Mouse (Mus musculus) megakaryocyte, embryonic 14.5 days (primary cell): ENCODE measurements around the gene Filip1l. TPM values are rescaled to one million over a fixed set of nuclear protein-coding genes. Genes with fewer than 3 reads are reported as not detected.
A peak's percentile ranks its signal among the peaks of the same experiment; 100 is the strongest.

ENCODE experiments used
- H3K27me3 ChIP-seq: replicated peaks from 2 replicates; pipeline ENCODE3; 2012; ENCODE audit warnings: inconsistent platforms
- H3K36me3 ChIP-seq: replicated peaks from 2 replicates; pipeline ENCODE3; 2012; ENCODE audit warnings: low read length, inconsistent platforms, mixed read lengths
- H3K4me1 ChIP-seq: 2 replicates; pipeline ENCODE4 v1.6.1; 2012; ENCODE audit warnings: inconsistent platforms
- H3K4me3 ChIP-seq: replicated peaks from 2 replicates; pipeline ENCODE3; 2012; ENCODE audit warnings: moderate library complexity, mild to moderate bottlenecking, inconsistent platforms
- H3K9me3 ChIP-seq: 2 replicates; pipeline ENCODE4 v1.6.1; 2012; ENCODE audit warnings: inconsistent platforms
- FLI1 ChIP-seq: IDR thresholded peaks from 2 replicates; pipeline ENCODE4 v1.6.1; 2012; ENCODE audit warnings: low read length, inconsistent platforms, mixed read lengths
- GATA1 ChIP-seq: IDR thresholded peaks from 3 replicates; pipeline ENCODE4 v1.6.1; 2012; ENCODE audit warnings: mixed read lengths, low read length, inconsistent platforms, borderline replicate concordance
- polyA plus RNA-seq: library from polyadenylated mRNA; stranded (reverse); fragments of >175 nt; gene quantifications from 2 replicates; pipeline ENCODE4 v1.2.3, GENCODE M21; 2012; ENCODE audit warnings: low replicate concordance; ENCODE audit not compliant: insufficient read depth

Gene Filip1l
- polyA plus RNA-seq, 1 experiment = 1.7 TPM

DNA sequence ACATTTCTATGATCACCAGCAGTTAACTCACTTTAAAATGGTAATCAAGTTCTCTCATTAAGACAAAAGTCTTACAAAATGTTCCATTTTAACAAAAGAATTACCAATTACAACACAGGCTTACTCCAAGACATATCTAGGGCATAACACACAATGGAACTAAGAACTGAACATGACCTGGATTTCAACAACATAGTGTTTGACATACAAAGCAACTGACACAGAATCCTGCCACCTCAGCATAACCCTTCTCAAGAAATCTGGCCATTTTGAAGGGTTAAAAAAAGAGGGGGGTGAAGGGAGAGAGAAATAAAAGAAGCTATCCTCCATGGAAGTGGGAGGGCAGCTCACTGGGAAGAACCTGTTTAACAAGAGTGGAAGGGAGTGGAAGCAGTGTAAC lies 248.1 kb downstream of the Filip1l start:
- TF ChIP-seq FLI1 (no peak), GATA1 (no peak)
- no peak overlapping the region for H3K4me3 ChIP-seq

DNA sequence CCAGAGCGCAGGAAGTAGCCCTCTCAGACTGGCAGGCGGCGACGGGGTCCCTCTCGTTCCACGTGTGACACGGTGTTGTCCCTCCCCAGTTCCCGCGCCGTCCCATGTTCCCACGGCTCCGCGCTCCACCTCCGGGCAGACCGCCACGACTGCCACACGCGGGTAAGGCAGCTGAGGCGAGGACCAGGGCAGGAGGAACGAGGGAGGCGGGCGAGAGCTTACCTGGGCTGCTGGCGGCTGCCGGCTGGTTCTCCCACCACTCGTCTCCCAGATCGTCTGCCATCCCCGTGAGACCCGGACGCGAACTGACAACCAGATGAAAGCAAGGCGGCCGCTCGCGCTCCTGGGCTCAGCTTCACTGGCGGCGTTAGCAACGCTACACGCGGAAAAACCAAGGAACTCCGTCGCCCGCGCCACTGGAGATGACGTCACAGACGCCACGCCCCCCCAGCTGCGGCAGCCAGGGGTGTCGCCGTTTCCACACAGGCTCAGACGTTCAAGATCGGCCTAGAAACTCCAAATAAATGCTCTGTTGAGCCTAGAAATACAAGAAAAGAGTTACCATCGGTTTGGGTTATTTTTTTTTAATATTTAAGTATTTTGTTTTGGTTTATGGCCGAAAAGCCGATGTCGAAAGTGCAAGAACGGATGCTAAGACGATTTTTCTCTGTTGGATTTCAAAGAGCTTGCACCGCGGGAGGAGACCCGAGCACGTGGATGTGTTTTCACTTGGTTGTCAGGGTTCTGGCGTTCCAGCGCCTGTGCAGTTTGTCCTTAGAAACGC lies 253.7 kb downstream of the Filip1l start, which contains the start of gene Cmss1:
Gene Cmss1 (minus strand): TSS at position 421 of the 784 bp plus-strand sequence.
- peaks cover 30% of the 10 kb centered on the region for H3K4me1 ChIP-seq
- no peaks in the 10 kb centered on the region for H3K36me3 ChIP-seq
- peak within 1 kb of the TSS; percentile 100 for H3K4me3 ChIP-seq
- no peak; the same call in 1 of the 2 replicates for TF ChIP-seq FLI1
- TF ChIP-seq GATA1 = no peak
- peaks cover 8% of the 10 kb centered on the region for H3K9me3 ChIP-seq
- no peaks in the 10 kb centered on the region for H3K27me3 ChIP-seq

More for the DNA sequence above, 248.1 kb downstream of the Filip1l start:
- H3K27me3 ChIP-seq = no peaks in the 10 kb centered on the region
- no peaks in the 10 kb centered on the region for H3K36me3 ChIP-seq
- peaks cover 28% of the 10 kb centered on the region for H3K4me1 ChIP-seq
- no peaks in the 10 kb centered on the region for H3K9me3 ChIP-seq

DNA sequence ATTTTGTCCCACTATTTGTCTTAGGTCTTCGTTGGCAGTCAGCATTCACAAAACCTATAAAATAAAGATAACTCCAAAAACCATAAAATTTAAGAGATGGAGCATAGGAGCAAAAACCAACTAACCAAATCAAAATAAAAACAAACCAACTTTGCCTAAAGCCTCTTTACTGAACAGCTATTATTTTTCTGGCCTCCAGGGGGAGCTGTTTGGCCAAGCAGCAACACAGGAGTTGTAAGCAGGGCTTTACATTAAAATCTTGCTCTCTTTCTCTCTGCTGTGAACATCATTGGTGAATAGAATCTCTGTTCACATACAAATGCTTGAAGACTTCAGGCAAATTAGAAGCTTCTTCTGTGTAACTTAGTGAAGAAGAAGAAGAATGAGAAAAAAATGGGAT lies 258.9 kb downstream of the Filip1l start:
- no peak for TF ChIP-seq GATA1
- no peak for TF ChIP-seq FLI1
- no peak overlapping the region for H3K4me3 ChIP-seq
- no peaks in the 10 kb centered on the region for H3K36me3 ChIP-seq

More for the DNA sequence above, 258.9 kb downstream of the Filip1l start:
- Histone ChIP-seq H3K4me1 (peaks cover 9% of the 10 kb centered on the region), H3K27me3 (peaks cover 3% of the 10 kb centered on the region), H3K9me3 (peaks cover 8% of the 10 kb centered on the region)

Other genes starting within 250 kb of the Filip1l start
- gene Tomm70a, start 231.4 kb upstream of the Filip1l start, polyA plus RNA-seq = 6.6 and 17.6 TPM in 2 replicates
- gene Nit2, start 185.8 kb upstream of the Filip1l start, polyA plus RNA-seq = 5.7 TPM in 1 of 2 replicates, not detected in the other
- gene Tbc1d23, start 121.6 kb upstream of the Filip1l start, polyA plus RNA-seq = 0.36 TPM in 1 of 2 replicates, not detected in the other
- not detected in 2 replicates for gene Tmem30c, start 60.2 kb upstream of the Filip1l start, polyA plus RNA-seq